In the genomic region with DNA sequence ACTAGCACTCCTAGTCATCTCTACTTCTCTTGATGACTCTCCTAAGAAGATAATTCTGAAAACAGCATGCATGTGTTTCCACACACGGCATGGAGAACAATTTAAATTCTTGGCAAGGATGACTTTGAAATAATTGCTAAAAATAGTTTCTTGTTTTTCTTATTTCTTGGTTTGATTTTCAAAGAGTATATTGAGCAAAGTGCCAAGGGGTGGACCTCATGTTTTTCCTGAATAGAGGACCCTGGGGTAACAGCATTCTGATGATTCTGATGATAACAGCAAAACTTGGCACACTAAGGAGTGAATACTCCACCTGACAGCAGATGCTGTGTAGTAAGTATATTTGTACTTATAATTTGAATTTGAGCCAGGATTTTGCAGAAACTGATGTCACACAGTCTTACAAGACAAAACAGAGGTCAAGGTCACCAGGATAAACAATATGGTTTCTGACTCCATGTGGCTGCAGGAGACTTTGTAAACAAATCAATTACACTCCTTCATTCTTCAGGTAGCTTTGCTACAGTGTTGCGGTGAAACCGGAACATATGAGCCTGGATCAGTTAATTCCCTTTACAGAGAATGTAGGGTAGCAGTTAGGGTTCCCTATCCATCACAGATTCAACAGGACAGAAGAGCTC, we compare ENCODE assay signal across 24 mouse cellular contexts. TPM values are rescaled to one million over a fixed set of nuclear protein-coding genes. Genes with fewer than 3 reads are reported as not detected.
DNase-seq lines count a peak whose midpoint lies in the region; ATAC-seq and TF ChIP-seq lines count a peak whose summit lies in the region.
"Had no signal": no experiment of that assay in that cellular context is flagged by ENCODE, and none has a peak within 500 bp of the region (broad histone marks: within the 10 kb centered on the region; RNA-seq: fewer than 3 reads in every experiment).

No protein-coding gene starts in this region.

- no peaks in the 10 kb centered on the region for H3K79me2 ChIP-seq in heart, adult 2 months (replicated peaks; ENCODE audit: control insufficient read depth, insufficient read depth, low read length)

- H3K27me3 ChIP-seq in heart, adult 2 months (ENCODE audit: control insufficient read depth, insufficient read depth, low read length): no peaks in the 10 kb centered on the region
- H3K27me3 ChIP-seq in heart, embryonic 15.5 days: no peaks in the 10 kb centered on the region
- no peaks in the 10 kb centered on the region for H3K27me3 ChIP-seq in heart, embryonic 16.5 days (ENCODE audit: control insufficient read depth, insufficient read depth, low read length)
- H3K27me3 ChIP-seq: hindbrain, embryonic 15.5 days; limb, embryonic 13.5 days; liver, embryonic 12.5 days; megakaryocyte, embryonic 14.5 days; midbrain, embryonic 15.5 days; neural tube, embryonic 15.5 days had no signal

- DNase-seq in heart, adult 2 months: peak in 1 of 2 experiments; percentile 1
- no peak for DNase-seq in heart, postnatal 25 days (ENCODE audit: low spot score)
- no peak for DNase-seq in heart, adult 11 months
- DNase-seq in ES-E14 (ENCODE audit: low read depth, low spot score): no peak
- DNase-seq in layer of hippocampus, postnatal 10 days (ENCODE audit: low spot score in 2 of 2): no peak
- DNase-seq: adrenal gland, postnatal 25 days; cerebellum, adult 9-10 months; gastrocnemius, postnatal 36 days; kidney, adult 8-10 months; kidney, postnatal 36 days; lung, adult 18-20 months; right cerebral cortex, adult 18-20 months; right cerebral cortex, postnatal 4 days; thymus, postnatal 14 days had no signal

- H3K9ac ChIP-seq in heart, adult 2 months (ENCODE audit: low read depth, low read length): no peak overlapping the region
- no peak overlapping the region for H3K9ac ChIP-seq in heart, embryonic 15.5 days
- H3K9ac ChIP-seq in ES-E14 (ENCODE audit: insufficient read depth, low read depth, low read length, poor library complexity, severe bottlenecking): no peak overlapping the region
- no peak overlapping the region for H3K9ac ChIP-seq in heart, embryonic 16.5 days (ENCODE audit: low read length)
- H3K9ac ChIP-seq: hindbrain, embryonic 15.5 days; limb, embryonic 13.5 days; liver, embryonic 12.5 days; midbrain, embryonic 15.5 days; neural tube, embryonic 15.5 days had no signal

- H3K4me1 ChIP-seq in heart, adult 2 months (ENCODE audit: control insufficient read depth, insufficient read depth, low read length): peaks cover 10% of the 10 kb centered on the region
- peaks cover 27% of the 10 kb centered on the region for H3K4me1 ChIP-seq in heart, embryonic 15.5 days (replicated peaks)
- peaks cover 14 to 25% of the 10 kb centered on the region in 2 experiments for H3K4me1 ChIP-seq in ES-E14 (ENCODE audit: control insufficient read depth in 2 of 2, insufficient read depth in 2 of 2, low read length in 2 of 2, poor library complexity in 1 of 2)
- peaks cover 29% of the 10 kb centered on the region for H3K4me1 ChIP-seq in heart, embryonic 16.5 days (ENCODE audit: control insufficient read depth, insufficient read depth, low read length)
- H3K4me1 ChIP-seq: hindbrain, embryonic 15.5 days; limb, embryonic 13.5 days; midbrain, embryonic 15.5 days; neural tube, embryonic 15.5 days had no signal

- intact Hi-C loops in heart, adult 2 months (cut with DNase I): no loop called here
- intact Hi-C loops in heart, postnatal 25 days (cut with DNase I): no loop called here

- no peak for TF ChIP-seq POLR2A in heart, adult 2 months (IDR thresholded peaks at IDR 0.05; ENCODE audit: insufficient read depth, low read depth, low read length)

- H3K27ac ChIP-seq in heart, adult 2 months: peak overlapping the region; percentile 90
- H3K27ac ChIP-seq in heart, embryonic 15.5 days: peak overlapping the region; percentile 69
- peak overlapping the region; percentile 56; the same call in 1 of the 2 replicates for H3K27ac ChIP-seq in ES-E14 (ENCODE audit: insufficient read depth, low read depth, low read length, poor library complexity, severe bottlenecking)
- H3K27ac ChIP-seq in heart, embryonic 16.5 days (ENCODE audit: low read length): peak overlapping the region; percentile 85
- H3K27ac ChIP-seq: forebrain, embryonic 10.5 days; hindbrain, embryonic 15.5 days; limb, embryonic 13.5 days; liver, embryonic 12.5 days; midbrain, embryonic 15.5 days; neural tube, embryonic 15.5 days had no signal

- 50% methylated on average over 3 of the region's 3 CpGs for WGBS in heart, adult 2 months
- WGBS in heart, embryonic 15.5 days: 63% methylated on average over 3 of the region's 3 CpGs
- WGBS in heart, embryonic 16.5 days: 60% methylated on average over 3 of the region's 3 CpGs

- TF ChIP-seq CTCF in heart, adult 2 months (IDR thresholded peaks at IDR 0.05): no peak

- H3K9me3 ChIP-seq in heart, embryonic 15.5 days (replicated peaks): no peaks in the 10 kb centered on the region
- H3K9me3 ChIP-seq in ES-E14 (ENCODE audit: control insufficient read depth, insufficient read depth, low read depth, low read length): no peaks in the 10 kb centered on the region
- H3K9me3 ChIP-seq in heart, embryonic 16.5 days (replicated peaks; ENCODE audit: control insufficient read depth, low read length): no peaks in the 10 kb centered on the region
- H3K9me3 ChIP-seq: forebrain, embryonic 10.5 days; hindbrain, embryonic 15.5 days; limb, embryonic 13.5 days; liver, embryonic 12.5 days; midbrain, embryonic 15.5 days; neural tube, embryonic 15.5 days had no signal

- ATAC-seq in heart, embryonic 15.5 days (replicated peaks; ENCODE audit: insufficient number of reproducible peaks, insufficient read depth, low FRiP score, low read depth): no peak
- ATAC-seq in heart, embryonic 16.5 days (replicated peaks; ENCODE audit: extremely low read depth, insufficient read depth, low FRiP score): no peak
- ATAC-seq: CD4-positive, CD25-positive, alpha-beta regulatory T cell, adult 4 months; liver, embryonic 12.5 days; midbrain, embryonic 15.5 days had no signal

- in situ Hi-C loops in ES-E14 (cut with MboI; ENCODE audit: low sequenced_read_pairs in 2 of 2, unreplicated experiment in 2 of 2): no loop called here

- H3K4me3 ChIP-seq in heart, adult 2 months: no peak overlapping the region
- H3K4me3 ChIP-seq in heart, embryonic 15.5 days: no peak overlapping the region
- H3K4me3 ChIP-seq in ES-E14 (ENCODE audit: insufficient read depth in 1 of 2, low read depth in 1 of 2, low read length in 2 of 2, poor library complexity in 1 of 2, severe bottlenecking in 1 of 2): no peak overlapping the region
- H3K4me3 ChIP-seq in heart, embryonic 16.5 days (ENCODE audit: low read length): no peak overlapping the region
- H3K4me3 ChIP-seq: forebrain, embryonic 10.5 days; hindbrain, embryonic 15.5 days; limb, embryonic 13.5 days; liver, embryonic 12.5 days; megakaryocyte, embryonic 14.5 days; midbrain, embryonic 15.5 days; neural tube, embryonic 15.5 days had no signal

- no peak for TF ChIP-seq EP300 in heart, adult 2 months (IDR thresholded peaks at IDR 0.05; ENCODE audit: insufficient read depth, low read depth, low read length)

- peaks cover 9% of the 10 kb centered on the region; the same call in 1 of the 2 replicates for H3K36me3 ChIP-seq in heart, adult 2 months (ENCODE audit: control insufficient read depth, insufficient read depth, low read length)
- H3K36me3 ChIP-seq in heart, embryonic 15.5 days: no peaks in the 10 kb centered on the region
- no peaks in the 10 kb centered on the region for H3K36me3 ChIP-seq in ES-E14 (ENCODE audit: control insufficient read depth, insufficient read depth, low read length, poor library complexity, severe bottlenecking)
- H3K36me3 ChIP-seq in heart, embryonic 16.5 days (ENCODE audit: control insufficient read depth, insufficient read depth): no peaks in the 10 kb centered on the region
- H3K36me3 ChIP-seq: forebrain, embryonic 10.5 days; hindbrain, embryonic 15.5 days; limb, embryonic 13.5 days; liver, embryonic 12.5 days; midbrain, embryonic 15.5 days; neural tube, embryonic 15.5 days had no signal

- H3K4me2 ChIP-seq in heart, embryonic 15.5 days: no peak overlapping the region
- H3K4me2 ChIP-seq in heart, embryonic 16.5 days (ENCODE audit: low read depth, low read length): no peak overlapping the region
- H3K4me2 ChIP-seq: hindbrain, embryonic 15.5 days; limb, embryonic 13.5 days; liver, embryonic 12.5 days; midbrain, embryonic 15.5 days; neural tube, embryonic 15.5 days had no signal

TF ChIP-seq in ES-E14, 5 proteins besides CTCF, POLR2A, EP300 and RAD21:
- TF ChIP-seq CHD2 (IDR thresholded peaks at IDR 0.05; ENCODE audit: low read depth, low read length): no peak; the same call in 1 of the 2 replicates

RNA-seq across cellular contexts. Expression of a gene that starts 11.1 kb away (rescaled TPM):
- total RNA-seq in heart, adult 2 months (2021): 100 to 1,000 TPM; 149 to 186 TPM
- polyA plus RNA-seq in heart, adult 2 months (2012; rRNA removed): 53.7 and 84.5 TPM in 2 replicates
- 100 to 1,000 TPM; 143 to 145 TPM for total RNA-seq in heart, postnatal 25 days (2021)
- polyA plus RNA-seq in heart, embryonic 15.5 days (2015; fragmentation: Nextera tagmentation; extraction: Ambion mirVana): 22.5 and 23.2 TPM in 2 replicates
- total RNA-seq in ES-E14 (2012; rRNA removed): 23.0 and 24.5 TPM in 2 replicates
- 22.6 and 24.0 TPM in 2 replicates for polyA plus RNA-seq in heart, embryonic 16.5 days (2015; fragmentation: Nextera tagmentation; extraction: Ambion mirVana)
- 10 to 100 TPM; 31.2 to 33.4 TPM for total RNA-seq in layer of hippocampus, postnatal 10 days (2021)

RNA-seq across cellular contexts. Expression of a gene that starts 34.7 kb away (rescaled TPM):
- total RNA-seq in heart, adult 2 months (2021): 10 to 100 TPM; 12.8 to 13.8 TPM
- 5.7 and 9.3 TPM in 2 replicates for polyA plus RNA-seq in heart, adult 2 months (2012; rRNA removed)
- 10 to 100 TPM; 13.9 to 15.8 TPM for total RNA-seq in heart, postnatal 25 days (2021)
- 17.8 and 19.0 TPM in 2 replicates for polyA plus RNA-seq in heart, embryonic 15.5 days (2015; fragmentation: Nextera tagmentation; extraction: Ambion mirVana)
- 2.1 and 4.7 TPM in 2 replicates for total RNA-seq in ES-E14 (2012; rRNA removed)
- polyA plus RNA-seq in heart, embryonic 16.5 days (2015; fragmentation: Nextera tagmentation; extraction: Ambion mirVana): 17.9 and 23.0 TPM in 2 replicates
- total RNA-seq in layer of hippocampus, postnatal 10 days (2021): 1 to 10 TPM; 2.1 to 2.4 TPM
